Mouse (Mus musculus) ES-Bruce4 (cell line): ENCODE data around the gene Prkar1a. TPM values are rescaled to one million over a fixed set of nuclear protein-coding genes. Genes with fewer than 3 reads are reported as not detected.

Source experiments
- H3K27ac ChIP-seq: 2 replicates; pipeline ENCODE4 v1.5.1; 2012; ENCODE audit warnings: low read length, inconsistent platforms; ENCODE audit not compliant: insufficient read depth
- H3K27me3 ChIP-seq: 2 replicates; pipeline ENCODE4 v1.6.1; 2012; ENCODE audit warnings: mild to moderate bottlenecking, low read length, inconsistent platforms; ENCODE audit not compliant: control insufficient read depth, poor library complexity, insufficient read depth, severe bottlenecking
- H3K36me3 ChIP-seq: 2 replicates; pipeline ENCODE4 v1.6.1; 2012; ENCODE audit warnings: inconsistent platforms, mild to moderate bottlenecking, low read length, moderate library complexity; ENCODE audit not compliant: control insufficient read depth, poor library complexity, insufficient read depth, severe bottlenecking
- H3K4me1 ChIP-seq: one replicate; pipeline ENCODE4 v1.8.1; 2011; ENCODE audit warnings: low read length; ENCODE audit not compliant: control insufficient read depth, insufficient read depth
- H3K4me3 ChIP-seq: 2 replicates; pipeline ENCODE4 v1.5.1; 2011; ENCODE audit warnings: low read depth, mild to moderate bottlenecking, low read length
- H3K9ac ChIP-seq: 2 replicates; pipeline ENCODE4 v1.6.1; 2012; ENCODE audit warnings: low read depth, mild to moderate bottlenecking, inconsistent platforms; ENCODE audit not compliant: poor library complexity, severe bottlenecking
- H3K9me3 ChIP-seq: replicated peaks from 2 replicates; pipeline ENCODE4 v1.6.1; 2012; ENCODE audit warnings: mild to moderate bottlenecking, low read length, inconsistent platforms; ENCODE audit not compliant: control insufficient read depth, poor library complexity, insufficient read depth, severe bottlenecking
- CTCF ChIP-seq: IDR thresholded peaks from one replicate; pipeline ENCODE4 v1.8.1; 2011; ENCODE audit warnings: low read depth, low read length
- EP300 ChIP-seq: IDR thresholded peaks from 2 replicates; pipeline ENCODE4 v1.6.1; 2011; ENCODE audit warnings: low read depth, low read length; ENCODE audit not compliant: insufficient read depth
- POLR2A ChIP-seq: IDR thresholded peaks from one replicate; pipeline ENCODE4 v1.8.1; 2011; ENCODE audit warnings: low read length; ENCODE audit not compliant: insufficient read depth
- polyA plus RNA-seq: library from polyadenylated mRNA; stranded (reverse); fragments of >200 nt; gene quantifications from 2 replicates; pipeline ENCODE4 v1.2.4, GENCODE M21; 2011; ENCODE audit warnings: low read depth; ENCODE audit not compliant: missing spikeins, insufficient read depth, insufficient read length

Gene Prkar1a
- polyA plus RNA-seq, 1 experiment, result 98.3 TPM

GRCm38 (mm10) chr11:109664293-109664692 is 15.1 kb downstream of the Prkar1a start:
- Histone ChIP-seq H3K27me3 (no peaks in the 10 kb centered on the region), H3K4me1 (no peaks in the 10 kb centered on the region), H3K4me3 (no peak overlapping the region), H3K9me3 (no peaks in the 10 kb centered on the region), H3K36me3 (peaks cover 62% of the 10 kb centered on the region), H3K9ac (no peak overlapping the region), H3K27ac (no peak overlapping the region)
- TF ChIP-seq POLR2A, result no peak
- no peak for TF ChIP-seq CTCF
- no peak for TF ChIP-seq EP300

DNA sequence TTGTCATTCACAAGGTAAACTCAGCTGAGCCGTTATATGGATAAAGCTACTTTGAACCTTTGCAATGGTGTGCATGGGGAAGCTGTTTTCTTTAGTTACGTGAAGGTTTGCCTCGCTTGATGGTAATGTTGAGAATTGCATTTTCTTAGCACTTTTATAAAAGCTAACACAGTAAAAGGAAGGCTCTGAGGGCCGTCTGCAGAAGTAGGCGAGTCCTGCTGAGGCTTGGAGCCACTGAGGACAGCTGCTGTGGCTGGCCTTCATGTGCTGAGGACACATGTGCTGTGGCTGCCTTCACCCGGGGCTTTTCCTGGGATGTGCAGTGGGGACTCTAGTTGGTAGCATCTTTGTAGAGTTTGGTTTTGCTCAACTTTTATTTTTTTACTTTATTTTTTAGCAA is 16.2 kb downstream of the Prkar1a start:
- Histone ChIP-seq H3K4me1 (no peaks in the 10 kb centered on the region), H3K36me3 (peaks cover 58% of the 10 kb centered on the region), H3K4me3 (no peak overlapping the region), H3K27ac (no peak overlapping the region), H3K27me3 (no peaks in the 10 kb centered on the region), H3K9me3 (no peaks in the 10 kb centered on the region), H3K9ac (no peak overlapping the region)
- no peak for TF ChIP-seq EP300
- TF ChIP-seq CTCF, result no peak
- no peak for TF ChIP-seq POLR2A

DNA sequence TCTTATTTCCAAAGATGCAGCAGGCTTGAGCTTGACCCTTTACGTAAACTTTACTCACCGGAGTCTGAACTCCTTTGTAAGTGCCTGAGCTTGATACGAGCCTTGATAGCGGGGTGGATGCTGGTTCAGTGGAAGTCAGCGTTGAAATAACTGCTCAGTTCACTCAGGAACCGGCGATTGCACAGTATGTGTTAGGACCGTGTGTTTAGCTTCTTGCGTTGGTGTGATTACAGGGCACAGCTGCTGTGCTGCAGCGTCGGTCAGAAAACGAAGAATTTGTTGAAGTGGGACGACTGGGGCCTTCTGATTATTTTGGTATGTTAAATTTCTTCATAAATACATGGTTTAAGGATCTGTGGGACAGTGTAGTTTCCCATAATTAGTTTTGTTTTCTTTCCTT is 17.2 kb downstream of the Prkar1a start:
- no peaks in the 10 kb centered on the region for H3K27me3 ChIP-seq
- H3K4me3 ChIP-seq, result no peak overlapping the region
- no peak overlapping the region for H3K27ac ChIP-seq
- H3K36me3 ChIP-seq, result peaks cover 51% of the 10 kb centered on the region
- H3K4me1 ChIP-seq, result no peaks in the 10 kb centered on the region
- H3K9me3 ChIP-seq, result no peaks in the 10 kb centered on the region
- no peak for TF ChIP-seq CTCF
- no peak for TF ChIP-seq POLR2A
- no peak for TF ChIP-seq EP300
- no peak overlapping the region for H3K9ac ChIP-seq

DNA sequence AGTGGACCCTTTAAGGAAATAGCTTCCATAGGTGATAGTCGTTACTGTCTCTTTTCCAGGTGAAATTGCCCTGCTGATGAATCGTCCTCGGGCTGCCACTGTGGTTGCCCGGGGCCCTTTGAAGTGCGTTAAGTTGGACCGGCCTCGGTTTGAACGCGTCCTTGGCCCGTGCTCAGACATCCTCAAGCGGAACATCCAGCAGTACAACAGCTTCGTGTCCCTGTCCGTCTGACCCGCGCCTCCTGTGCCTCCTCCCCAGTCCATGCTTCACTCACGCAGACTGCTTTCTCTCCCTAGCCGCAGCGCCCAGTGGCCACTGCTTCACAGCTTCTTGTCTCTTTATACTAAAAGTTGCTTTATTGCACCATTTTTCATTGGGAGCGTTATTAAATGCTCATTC is 18.2 kb downstream of the Prkar1a start:
- TF ChIP-seq POLR2A (no peak), EP300 (no peak), CTCF (no peak)
- Histone ChIP-seq H3K4me1 (no peaks in the 10 kb centered on the region), H3K27me3 (no peaks in the 10 kb centered on the region), H3K4me3 (no peak overlapping the region), H3K27ac (no peak overlapping the region), H3K9me3 (no peaks in the 10 kb centered on the region), H3K9ac (no peak overlapping the region), H3K36me3 (peaks cover 44% of the 10 kb centered on the region)

DNA sequence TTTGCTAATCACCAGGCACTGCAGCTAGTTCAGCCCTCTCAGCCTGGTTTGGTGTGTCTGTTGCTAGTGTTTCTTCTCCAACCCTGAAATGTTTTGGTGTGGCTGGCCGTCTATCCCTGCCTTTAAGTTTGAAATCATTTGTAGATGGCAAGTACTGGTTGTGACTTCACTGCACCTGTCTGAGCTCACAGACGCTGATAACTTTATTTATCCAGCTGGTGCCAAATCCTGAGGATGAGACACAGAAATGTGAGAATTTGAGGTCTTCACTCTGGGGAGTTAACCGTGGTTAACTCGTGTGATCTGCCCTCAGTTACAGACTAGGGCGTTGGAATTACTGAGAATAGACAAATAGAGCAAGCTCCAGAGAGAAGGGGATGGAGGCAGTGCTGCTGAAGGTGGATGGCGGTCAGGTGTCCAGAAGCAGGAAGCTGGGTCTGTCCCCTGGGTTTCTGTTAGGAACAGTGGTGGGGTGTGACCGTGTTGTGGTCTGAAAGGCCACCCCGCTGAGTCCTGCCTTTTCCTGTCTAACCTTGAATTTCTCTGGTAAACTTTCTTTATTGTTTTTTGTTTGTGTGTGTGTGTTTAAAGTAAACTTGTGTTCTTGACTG is 19.0 kb downstream of the Prkar1a start:
- no peaks in the 10 kb centered on the region for H3K9me3 ChIP-seq
- H3K27me3 ChIP-seq, result no peaks in the 10 kb centered on the region
- no peak for TF ChIP-seq POLR2A
- no peak for TF ChIP-seq EP300
- no peak for TF ChIP-seq CTCF
- no peak overlapping the region for H3K27ac ChIP-seq
- no peaks in the 10 kb centered on the region for H3K4me1 ChIP-seq
- no peak overlapping the region for H3K9ac ChIP-seq
- H3K4me3 ChIP-seq, result no peak overlapping the region
- H3K36me3 ChIP-seq, result peaks cover 36% of the 10 kb centered on the region

DNA sequence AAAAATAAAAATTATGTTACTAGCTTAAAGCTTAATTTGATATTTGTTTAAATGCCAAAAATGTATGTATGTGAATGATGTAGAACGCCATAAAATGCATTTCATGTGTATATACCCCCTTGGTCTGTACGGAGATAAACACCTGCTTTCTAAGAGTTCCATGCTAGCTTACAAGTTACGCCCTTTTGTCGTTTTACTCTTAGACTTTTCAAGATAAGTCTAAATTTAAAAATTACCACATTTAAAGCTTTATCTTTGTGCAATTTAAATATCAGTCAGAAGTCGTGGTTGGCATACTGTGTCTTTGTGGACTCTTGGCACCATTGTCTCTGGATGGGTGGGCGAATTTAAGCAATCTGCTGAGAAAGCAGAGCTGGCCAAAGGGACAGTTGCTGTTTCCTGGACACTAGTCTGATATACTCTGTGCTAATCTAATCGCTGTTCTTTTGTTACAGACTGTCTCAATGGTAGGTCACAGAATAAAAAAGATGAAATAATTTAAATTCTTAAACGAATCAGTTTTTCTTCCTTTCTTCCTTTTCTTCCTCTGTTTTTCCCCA is 20.0 kb downstream of the Prkar1a start:
- no peak overlapping the region for H3K9ac ChIP-seq
- H3K36me3 ChIP-seq, result peaks cover 26% of the 10 kb centered on the region
- H3K4me3 ChIP-seq, result no peak overlapping the region
- no peak for TF ChIP-seq CTCF
- TF ChIP-seq POLR2A, result no peak
- no peak for TF ChIP-seq EP300
- H3K27ac ChIP-seq, result no peak overlapping the region
- H3K4me1 ChIP-seq, result no peaks in the 10 kb centered on the region
- no peaks in the 10 kb centered on the region for H3K27me3 ChIP-seq
- no peaks in the 10 kb centered on the region for H3K9me3 ChIP-seq
